Mouse (Mus musculus): ENCODE measurements around the gene Gja1. TPM values are rescaled to one million over a fixed set of nuclear protein-coding genes. Genes with fewer than 3 reads are reported as not detected.

The Gja1 gene
- polyA plus RNA-seq, 1 experiment from 2014 or later: 77.2 TPM

- H3K27ac ChIP-seq: no peak overlapping the region
- H3K36me3 ChIP-seq (ENCODE audit: insufficient read depth, low read length): no peaks in the 10 kb centered on the region
- DNase-seq (ENCODE audit: low spot score): no peak
- no peaks in the 10 kb centered on the region for H3K27me3 ChIP-seq (ENCODE audit: insufficient read depth, low read length)
- H3K4me1 ChIP-seq (replicated peaks; ENCODE audit: insufficient read depth, low read length): no peaks in the 10 kb centered on the region
- no peak overlapping the region for H3K4me2 ChIP-seq (ENCODE audit: low read length)
- H3K9me3 ChIP-seq (replicated peaks; ENCODE audit: low read length): no peaks in the 10 kb centered on the region
- ATAC-seq (replicated peaks; ENCODE audit: low FRiP score, low read depth): no peak
- 47% methylated on average over 2 of the region's 2 CpGs for WGBS
- H3K9ac ChIP-seq (ENCODE audit: low read depth, low read length): no peak overlapping the region
- no peak for TF ChIP-seq CTCF (IDR thresholded peaks at IDR 0.05; ENCODE audit: low read depth)
- no peak overlapping the region for H3K4me3 ChIP-seq (replicated peaks; ENCODE audit: low read depth, low read length)
Measured at GRCm38 (mm10) chr10:56444457-56444856, 67.3 kb downstream of the Gja1 start.

- no peak for ATAC-seq (replicated peaks; ENCODE audit: low FRiP score, low read depth)
Measured at GRCm38 (mm10) chr10:56449030-56449429, 71.9 kb downstream of the Gja1 start.

More at GRCm38 (mm10) chr10:56449030-56449429, 71.9 kb downstream of the Gja1 start:
- Histone ChIP-seq H3K4me2 (ENCODE audit: low read length) (no peak overlapping the region), H3K4me1 (replicated peaks; ENCODE audit: insufficient read depth, low read length) (no peaks in the 10 kb centered on the region), H3K27me3 (ENCODE audit: insufficient read depth, low read length) (no peaks in the 10 kb centered on the region), H3K9ac (ENCODE audit: low read depth, low read length) (no peak overlapping the region), H3K4me3 (replicated peaks; ENCODE audit: low read depth, low read length) (no peak overlapping the region), H3K36me3 (ENCODE audit: insufficient read depth, low read length) (no peaks in the 10 kb centered on the region), H3K27ac (no peak overlapping the region), H3K9me3 (replicated peaks; ENCODE audit: low read length) (no peaks in the 10 kb centered on the region)
- WGBS: 61% methylated on average over 4 of the region's 4 CpGs
- TF ChIP-seq CTCF (IDR thresholded peaks at IDR 0.05; ENCODE audit: low read depth): no peak
- no peak for DNase-seq (ENCODE audit: low spot score)

Other genes starting within 250 kb of the Gja1 start
- gene Tbc1d32, start 148.6 kb upstream of the Gja1 start, polyA plus RNA-seq (2015; fragmentation: Nextera tagmentation; extraction: Ambion mirVana): 3.0 and 3.3 TPM in 2 replicates

Data from kidney, postnatal 0 days (tissue).